Mouse (Mus musculus): Measurements from ENCODE around the gene Scgb2b2. TPM values are rescaled to one million over a fixed set of nuclear protein-coding genes. Genes with fewer than 3 reads are reported as not detected.

The Scgb2b2 gene
- not detected for polyA plus RNA-seq (2017; shearing (Covaris generic))

- no peak for ATAC-seq
These were observed at the start of gene Scgb2b2 for GRCm38 (mm10) chr7:31290208-31290607. Gene Scgb2b2, plus strand, starts transcription at chr7:31290508.

DNA sequence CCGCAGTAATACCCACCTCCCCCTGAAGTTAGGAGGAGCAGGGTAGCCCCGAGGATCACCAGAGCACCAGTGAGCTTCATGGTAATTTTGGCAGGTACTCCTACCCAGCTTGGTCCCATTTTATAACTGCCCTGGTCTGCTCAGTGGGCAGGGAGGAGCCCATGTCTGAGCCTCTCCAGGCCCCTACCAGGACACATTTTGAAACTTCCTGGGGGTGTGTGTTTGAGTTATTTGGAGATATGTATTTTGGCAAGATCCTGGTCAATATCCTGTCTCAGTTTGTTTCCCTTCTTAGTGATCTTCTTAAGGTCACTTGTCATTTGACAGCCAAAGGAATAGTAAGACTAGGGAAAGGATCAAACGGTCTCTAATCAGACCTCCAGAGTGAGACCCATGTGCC is 1.4 kb downstream of the Scgb2b2 start, which contains the start of gene Scgb1b2:
Gene Scgb1b2, minus strand, starts transcription at position 101 of the 400 bp plus-strand sequence.
- no peak for ATAC-seq

Other genes starting within 250 kb of the Scgb2b2 start
- 1,000 to 10,000 TPM; 1,847 to 2,152 (median 2,080) TPM for gene Fxyd5, start 248.0 kb upstream of the Scgb2b2 start, polyA plus RNA-seq (2017; shearing (Covaris generic))
- gene Fxyd7, start 239.0 kb upstream of the Scgb2b2 start, polyA plus RNA-seq (2017; shearing (Covaris generic)): not detected
- gene Fxyd1, start 233.3 kb upstream of the Scgb2b2 start, polyA plus RNA-seq (2017; shearing (Covaris generic)): under 1 TPM in 1 of 3 experiments, not detected in 2; 0.85 TPM
- gene Lgi4, start 231.2 kb upstream of the Scgb2b2 start, polyA plus RNA-seq (2017; shearing (Covaris generic)): under 1 TPM in 2 of 3 experiments, not detected in 1; 0.09 to 0.13 TPM
- gene Fxyd3, start 213.8 kb upstream of the Scgb2b2 start, polyA plus RNA-seq (2017; shearing (Covaris generic)): under 1 TPM in 1 of 3 experiments, not detected in 2; 0.18 TPM
- gene Hpn, start 175.2 kb upstream of the Scgb2b2 start, polyA plus RNA-seq (2017; shearing (Covaris generic)): 10 to 100 TPM in 1 of 3 experiments, 1 to 10 TPM in 2; 3.1 to 11.0 (median 8.1) TPM
- under 1 TPM in 1 of 3 experiments, not detected in 2; 0.30 TPM for gene Scn1b, start 163.5 kb upstream of the Scgb2b2 start, polyA plus RNA-seq (2017; shearing (Covaris generic))
- 100 to 1,000 TPM in 1 of 3 experiments, 10 to 100 TPM in 2; 70.7 to 113 (median 98.7) TPM for gene Gramd1a, start 134.6 kb upstream of the Scgb2b2 start, polyA plus RNA-seq (2017; shearing (Covaris generic))
- gene Scgb1b2, start 1.3 kb downstream of the Scgb2b2 start, polyA plus RNA-seq (2017; shearing (Covaris generic)): not detected
- not detected for gene Scgb2b3, start 71.6 kb downstream of the Scgb2b2 start, polyA plus RNA-seq (2017; shearing (Covaris generic))
- gene Scgb1b3, start 85.1 kb downstream of the Scgb2b2 start, polyA plus RNA-seq (2017; shearing (Covaris generic)): not detected